ENCODE assay signal across 19 mouse cellular contexts in the genomic region with DNA sequence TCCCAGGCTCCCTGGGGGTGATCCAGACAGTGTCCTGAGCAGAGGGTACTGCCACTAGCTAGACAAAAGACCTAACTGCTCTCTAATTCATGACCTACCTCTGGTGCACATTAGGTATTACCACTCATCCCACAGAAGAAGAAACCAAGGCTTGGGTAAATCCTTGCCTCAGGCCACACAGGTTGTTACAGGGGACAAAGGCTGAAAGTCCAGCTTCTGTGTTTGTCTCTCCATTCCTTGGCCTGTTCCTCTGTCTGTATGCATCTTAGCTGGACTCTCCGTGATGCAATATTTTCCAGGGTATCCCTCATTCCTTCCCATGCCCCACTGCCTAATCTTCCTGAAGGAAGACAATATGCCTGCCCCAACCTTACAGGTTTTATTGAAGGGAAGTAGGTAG. TPM values are rescaled to one million over a fixed set of nuclear protein-coding genes. Genes with fewer than 3 reads are reported as not detected.
DNase-seq lines count a peak whose midpoint lies in the region; ATAC-seq and TF ChIP-seq lines count a peak whose summit lies in the region.
"Had no signal": no experiment of that assay in that cellular context is flagged by ENCODE, and none has a peak within 500 bp of the region (broad histone marks: within the 10 kb centered on the region; RNA-seq: fewer than 3 reads in every experiment).

No protein-coding gene starts in this region.

- 50% methylated on average over 1 of the region's 1 CpGs for WGBS in kidney, adult 2 months
- WGBS in kidney, embryonic 15.5 days, result 95% methylated on average over 1 of the region's 1 CpGs
- 88% methylated on average over 1 of the region's 1 CpGs for WGBS in intestine, embryonic 15.5 days

- ATAC-seq in kidney, embryonic 15.5 days (replicated peaks; ENCODE audit: low FRiP score), result no peak
- no peak for ATAC-seq in intestine, embryonic 15.5 days
- ATAC-seq: forebrain, embryonic 15.5 days had no signal

- no peak for TF ChIP-seq CTCF in kidney, adult 2 months (conservative IDR thresholded peaks at IDR 0.05; ENCODE audit: insufficient read depth, insufficient read length, low read depth, low read length)
- TF ChIP-seq CTCF in CH12.LX (conservative IDR thresholded peaks at IDR 0.05 in 1 of 2, IDR thresholded peaks at IDR 0.05 in 1 of 2; ENCODE audit: low read depth in 2 of 2, low read length in 2 of 2), result no peak

- DNase-seq in kidney, adult 2 months, result peak; percentile 80
- no peak for DNase-seq in CH12.LX (ENCODE audit: extremely low read depth)
- DNase-seq in kidney, postnatal 36 days, result peak; percentile 48 to 75
- no peak for DNase-seq in thymus, postnatal 0 days (ENCODE audit: low spot score)
- DNase-seq in adrenal gland, adult 8-10 months, result no peak
- DNase-seq: adrenal gland, postnatal 14 days; cerebellum, adult 11-12 months; cerebellum, adult 9-10 months; cerebellum, postnatal 25 days; gastrocnemius, postnatal 10 days; heart, adult 18-20 months; heart, postnatal 36 days had no signal

- no peak for TF ChIP-seq RAD21 in CH12.LX (IDR thresholded peaks at IDR 0.05; ENCODE audit: low read depth, low read length)

- no peaks in the 10 kb centered on the region for H3K27me3 ChIP-seq in kidney, adult 2 months (replicated peaks; ENCODE audit: control insufficient read depth, insufficient read depth, low read length)
- no peaks in the 10 kb centered on the region for H3K27me3 ChIP-seq in kidney, embryonic 15.5 days
- H3K27me3 ChIP-seq in CH12.LX (replicated peaks), result no peaks in the 10 kb centered on the region
- H3K27me3 ChIP-seq in intestine, embryonic 15.5 days (replicated peaks), result no peaks in the 10 kb centered on the region
- H3K27me3 ChIP-seq: embryonic facial prominence, embryonic 12.5 days; forebrain, embryonic 15.5 days had no signal

- H3K4me2 ChIP-seq in kidney, embryonic 15.5 days, result no peak overlapping the region
- H3K4me2 ChIP-seq in CH12.LX (ENCODE audit: insufficient read depth, low read depth, poor library complexity, severe bottlenecking), result no peak overlapping the region
- no peak overlapping the region for H3K4me2 ChIP-seq in intestine, embryonic 15.5 days (replicated peaks)
- H3K4me2 ChIP-seq: embryonic facial prominence, embryonic 12.5 days; forebrain, embryonic 15.5 days; heart, embryonic 13.5 days; hindbrain, embryonic 14.5 days had no signal

- no peak for TF ChIP-seq EP300 in CH12.LX (IDR thresholded peaks at IDR 0.05; ENCODE audit: low read length)

- H3K4me1 ChIP-seq in kidney, adult 2 months (ENCODE audit: control insufficient read depth, insufficient read depth, low read length), result peaks cover 56% of the 10 kb centered on the region
- peaks cover 44% of the 10 kb centered on the region for H3K4me1 ChIP-seq in kidney, embryonic 15.5 days
- H3K4me1 ChIP-seq in CH12.LX (ENCODE audit: control insufficient read depth in 1 of 2, insufficient read depth in 2 of 2), result peaks cover 42 to 95% of the 10 kb centered on the region in 2 experiments
- peaks cover 37% of the 10 kb centered on the region for H3K4me1 ChIP-seq in intestine, embryonic 15.5 days (replicated peaks)
- H3K4me1 ChIP-seq: forebrain, embryonic 15.5 days had no signal

- H3K4me3 ChIP-seq in kidney, adult 2 months (ENCODE audit: insufficient read depth, low read depth, low read length), result no peak overlapping the region
- H3K4me3 ChIP-seq in kidney, embryonic 15.5 days (replicated peaks), result no peak overlapping the region
- H3K4me3 ChIP-seq in CH12.LX (replicated peaks in 1 of 3; ENCODE audit: low read depth in 2 of 3, low read length in 2 of 3, poor library complexity in 1 of 3), result no peak overlapping the region
- H3K4me3 ChIP-seq in intestine, embryonic 15.5 days (replicated peaks), result no peak overlapping the region
- H3K4me3 ChIP-seq: embryonic facial prominence, embryonic 12.5 days; forebrain, embryonic 15.5 days; heart, embryonic 13.5 days had no signal

- in situ Hi-C loops in CH12.LX (cut with MboI; ENCODE audit: low pct_ligation_motif_present, low pct_unique_long_range_greater_than_20kb, low sequenced_read_pairs), result no loop called here

- dilution Hi-C loops in CH12.LX (cut with MboI; ENCODE audit: extremely low pct_ligation_motif_present, extremely low pct_unique_long_range_greater_than_20kb, low sequenced_read_pairs), result no loop called here

- no peaks in the 10 kb centered on the region for H3K9me3 ChIP-seq in kidney, embryonic 15.5 days (replicated peaks)
- no peaks in the 10 kb centered on the region for H3K9me3 ChIP-seq in CH12.LX (replicated peaks; ENCODE audit: low read length)
- H3K9me3 ChIP-seq in intestine, embryonic 15.5 days, result no peaks in the 10 kb centered on the region
- H3K9me3 ChIP-seq: embryonic facial prominence, embryonic 12.5 days; forebrain, embryonic 15.5 days; G1E; heart, embryonic 13.5 days had no signal

- peak overlapping the region; percentile 91 for H3K27ac ChIP-seq in kidney, adult 2 months (ENCODE audit: insufficient read depth, low read depth, low read length)
- no peak overlapping the region for H3K27ac ChIP-seq in kidney, embryonic 15.5 days
- H3K27ac ChIP-seq in CH12.LX (ENCODE audit: insufficient read depth, low read depth), result peak overlapping the region; percentile 54; the same call in 1 of the 2 replicates
- 0 out of 2 replicates have a peak overlapping the region, but pooled peaks have one; percentile 76 for H3K27ac ChIP-seq in intestine, embryonic 15.5 days
- H3K27ac ChIP-seq: embryonic facial prominence, embryonic 12.5 days; forebrain, embryonic 15.5 days; heart, embryonic 13.5 days; hindbrain, embryonic 14.5 days had no signal

- no peak for TF ChIP-seq POLR2A in kidney, adult 2 months (IDR thresholded peaks at IDR 0.05; ENCODE audit: low read depth, low read length)
- TF ChIP-seq POLR2A in CH12.LX (IDR thresholded peaks at IDR 0.05; ENCODE audit: low read depth, low read length), result no peak

- no peak overlapping the region for H3K9ac ChIP-seq in kidney, embryonic 15.5 days
- H3K9ac ChIP-seq in CH12.LX (ENCODE audit: insufficient read depth, low read depth), result peak overlapping the region; percentile 15; the same call in 1 of the 2 replicates
- H3K9ac ChIP-seq in intestine, embryonic 15.5 days, result no peak overlapping the region
- H3K9ac ChIP-seq: embryonic facial prominence, embryonic 12.5 days; forebrain, embryonic 15.5 days; heart, embryonic 13.5 days; hindbrain, embryonic 14.5 days had no signal

- no peaks in the 10 kb centered on the region for H3K79me2 ChIP-seq in CH12.LX (replicated peaks; ENCODE audit: control insufficient read depth, extremely low read depth, insufficient read depth, poor library complexity, severe bottlenecking)

- no peaks in the 10 kb centered on the region for H3K36me3 ChIP-seq in kidney, adult 2 months (ENCODE audit: control insufficient read depth, insufficient read depth, low read length)
- H3K36me3 ChIP-seq in kidney, embryonic 15.5 days, result no peaks in the 10 kb centered on the region
- H3K36me3 ChIP-seq in CH12.LX (replicated peaks in 1 of 2; ENCODE audit: control insufficient read depth in 1 of 2, insufficient read depth in 1 of 2, low read length in 1 of 2), result peaks cover 0 to 4% of the 10 kb centered on the region in 2 experiments
- H3K36me3 ChIP-seq in intestine, embryonic 15.5 days, result no peaks in the 10 kb centered on the region
- H3K36me3 ChIP-seq: embryonic facial prominence, embryonic 12.5 days; forebrain, embryonic 15.5 days; G1E; heart, embryonic 13.5 days had no signal

TF ChIP-seq in CH12.LX, 34 proteins besides CTCF, POLR2A, EP300 and RAD21:
- TF ChIP-seq USF2 (conservative IDR thresholded peaks at IDR 0.05; ENCODE audit: low read depth, low read length), result no peak
- TF ChIP-seq ETS1 (conservative IDR thresholded peaks at IDR 0.05; ENCODE audit: low read depth, low read length), result no peak
- no peak for TF ChIP-seq GABPA (IDR thresholded peaks at IDR 0.05; ENCODE audit: insufficient replicate concordance, low read depth, low read length)
- TF ChIP-seq ZC3H11A (IDR thresholded peaks at IDR 0.05; ENCODE audit: low read depth, low read length), result no peak

RNA-seq across cellular contexts. Expression of a gene that starts 8.4 kb away (rescaled TPM):
- polyA plus RNA-seq in kidney, adult 2 months (2012; rRNA removed), result 80.6 and 96.2 TPM in 2 replicates
- polyA plus RNA-seq in kidney, embryonic 15.5 days (2015; fragmentation: Nextera tagmentation; extraction: Ambion mirVana), result 47.5 and 50.6 TPM in 2 replicates
- 109 and 110 TPM in 2 replicates for total RNA-seq in CH12.LX (2012; rRNA removed)
- total RNA-seq in CH12.LX (2014; rRNA removed), result 119 and 122 TPM in 2 replicates
- 186 and 189 TPM in 2 replicates for polyA plus RNA-seq in CH12.LX (2012; ENCODE audit: insufficient read length, low read depth)
- 57.2 and 58.3 TPM in 2 replicates for polyA plus RNA-seq in intestine, embryonic 15.5 days (2015; fragmentation: Nextera tagmentation; extraction: Ambion mirVana)
- polyA plus RNA-seq in thymus, postnatal 0 days (2015; fragmentation: Nextera tagmentation; extraction: Ambion mirVana), result 57.4 and 63.7 TPM in 2 replicates
- 100 to 1,000 TPM; 118 to 213 (median 160) TPM for total RNA-seq in adrenal gland, adult 8-10 months (2022)

RNA-seq across cellular contexts. Expression of a gene that starts 19.7 kb away (rescaled TPM):
- 17.6 and 18.8 TPM in 2 replicates for polyA plus RNA-seq in kidney, adult 2 months (2012; rRNA removed)
- polyA plus RNA-seq in kidney, embryonic 15.5 days (2015; fragmentation: Nextera tagmentation; extraction: Ambion mirVana), result 18.8 and 20.2 TPM in 2 replicates
- 12.0 and 13.5 TPM in 2 replicates for total RNA-seq in CH12.LX (2012; rRNA removed)
- 25.8 and 26.0 TPM in 2 replicates for total RNA-seq in CH12.LX (2014; rRNA removed)
- 15.3 and 17.7 TPM in 2 replicates for polyA plus RNA-seq in CH12.LX (2012; ENCODE audit: insufficient read length, low read depth)
- polyA plus RNA-seq in intestine, embryonic 15.5 days (2015; fragmentation: Nextera tagmentation; extraction: Ambion mirVana), result 12.6 and 15.0 TPM in 2 replicates
- polyA plus RNA-seq in thymus, postnatal 0 days (2015; fragmentation: Nextera tagmentation; extraction: Ambion mirVana), result 10.5 and 12.0 TPM in 2 replicates
- total RNA-seq in adrenal gland, adult 8-10 months (2022), result 10 to 100 TPM; 31.0 to 39.7 (median 33.2) TPM

Comparison
In these comparisons a context has a peak if more than half of its experiments do, and no peak if none do; other contexts are left out.
1. DNase-seq: peak in kidney, adult 2 months (single experiment) and kidney, postnatal 36 days (2 of 2); none in CH12.LX (single experiment), thymus, postnatal 0 days (single experiment) and adrenal gland, adult 8-10 months (single experiment).